Mouse (Mus musculus): Measurements from ENCODE around the gene Tead3.

Gene Tead3

DNA sequence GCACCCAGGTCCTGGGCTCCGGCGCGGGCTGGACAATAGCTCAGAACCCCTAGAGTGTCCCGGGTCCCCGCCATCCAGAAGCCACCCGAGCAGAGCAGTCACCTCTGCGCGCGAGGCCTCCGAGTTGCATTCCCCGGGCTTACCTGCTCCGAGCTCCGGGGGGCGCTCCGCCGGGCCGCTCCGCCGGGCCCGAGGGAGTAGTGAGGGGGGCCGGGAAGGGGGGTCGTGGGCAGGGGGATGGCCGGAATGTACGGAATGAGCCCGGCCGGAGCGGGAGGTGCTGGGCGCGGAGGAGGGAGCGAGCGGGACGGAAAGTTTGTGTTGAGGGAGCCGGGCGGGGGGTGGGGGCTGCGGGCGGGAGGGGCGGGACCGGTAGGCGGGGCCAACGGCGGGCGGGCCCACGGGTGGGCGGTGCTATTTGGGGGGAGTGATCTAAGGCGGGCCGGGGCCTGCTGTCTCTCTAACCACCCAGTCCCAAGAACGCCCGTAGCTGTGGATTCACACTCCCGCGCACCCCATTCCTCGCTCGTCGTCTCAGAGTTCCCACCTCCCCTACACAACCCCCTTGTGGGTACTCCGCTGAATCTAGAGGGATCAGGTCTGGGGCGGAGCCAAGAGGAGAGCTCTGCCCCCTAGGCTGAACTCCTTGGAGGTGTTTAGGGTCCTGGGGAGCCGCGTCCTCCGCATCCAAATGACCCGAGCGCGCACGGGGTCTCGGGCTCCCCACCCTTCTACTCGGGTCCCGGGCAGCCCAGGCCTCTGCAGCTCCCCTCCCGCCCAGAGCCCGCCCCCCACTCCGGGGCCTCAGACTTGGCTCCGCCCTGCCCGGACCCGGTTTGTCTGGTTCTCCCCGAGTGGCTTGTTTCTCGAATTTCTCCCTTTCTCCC lies at the start of gene Tead3:
Tead3 (minus strand) TSS at position 352 of the 887 bp plus-strand sequence.
- peak; percentile 79 for DNase-seq (ENCODE audit: low spot score)

DNA sequence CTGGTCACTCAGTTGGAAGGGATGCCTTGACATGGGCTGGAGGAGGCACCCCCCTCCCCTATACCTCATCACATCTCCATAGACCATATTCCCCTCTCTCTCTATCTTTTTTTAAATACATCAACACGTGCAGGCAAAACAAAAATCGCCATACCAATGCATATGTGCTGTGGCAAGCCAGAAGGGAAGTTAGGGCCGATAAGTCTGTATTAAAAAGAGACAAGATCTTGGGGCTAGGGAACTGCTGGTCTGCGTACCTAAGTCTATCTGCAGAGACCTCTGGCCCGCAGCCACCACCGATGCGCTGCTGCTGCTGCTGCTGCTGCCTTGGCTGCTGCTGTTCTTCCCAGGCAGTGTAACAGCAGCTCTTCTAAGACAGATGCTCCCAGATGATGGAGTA lies 44.4 kb upstream of the Tead3 start:
- DNase-seq (ENCODE audit: low spot score), result no peak

DNA sequence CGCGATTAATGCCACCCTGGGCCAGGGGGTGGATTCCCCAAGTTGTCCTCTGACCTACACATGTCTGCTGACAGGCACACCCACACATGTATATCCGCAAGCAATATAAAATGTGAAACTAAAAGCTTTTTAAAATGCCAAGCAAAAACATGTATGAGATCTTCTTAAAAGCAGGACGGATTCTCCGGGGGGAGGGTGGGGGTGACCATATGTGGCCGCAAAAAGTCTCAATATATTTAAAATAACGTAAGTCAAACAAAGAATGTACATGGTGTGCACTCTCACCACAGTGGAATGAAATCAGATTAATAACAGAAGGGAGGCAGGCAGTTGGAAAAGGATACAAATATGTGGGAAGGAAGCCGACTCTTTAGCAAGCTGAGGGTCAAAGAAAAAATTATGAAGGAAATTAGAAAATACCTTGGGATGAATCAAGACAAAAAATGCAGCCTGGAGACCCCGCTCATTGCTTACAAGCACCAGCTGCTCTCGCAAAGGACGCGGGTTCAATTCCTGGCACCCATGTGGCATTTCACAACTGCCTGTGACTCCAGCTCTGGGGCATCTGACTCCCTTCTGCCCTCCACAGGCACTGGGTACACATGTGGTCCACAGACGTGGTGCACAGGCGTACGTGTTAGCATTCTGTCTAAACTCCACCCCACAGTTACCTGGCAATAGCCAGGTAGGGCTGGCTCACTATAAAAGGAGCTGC lies 43.6 kb upstream of the Tead3 start:
- DNase-seq (ENCODE audit: low spot score), result no peak

DNA sequence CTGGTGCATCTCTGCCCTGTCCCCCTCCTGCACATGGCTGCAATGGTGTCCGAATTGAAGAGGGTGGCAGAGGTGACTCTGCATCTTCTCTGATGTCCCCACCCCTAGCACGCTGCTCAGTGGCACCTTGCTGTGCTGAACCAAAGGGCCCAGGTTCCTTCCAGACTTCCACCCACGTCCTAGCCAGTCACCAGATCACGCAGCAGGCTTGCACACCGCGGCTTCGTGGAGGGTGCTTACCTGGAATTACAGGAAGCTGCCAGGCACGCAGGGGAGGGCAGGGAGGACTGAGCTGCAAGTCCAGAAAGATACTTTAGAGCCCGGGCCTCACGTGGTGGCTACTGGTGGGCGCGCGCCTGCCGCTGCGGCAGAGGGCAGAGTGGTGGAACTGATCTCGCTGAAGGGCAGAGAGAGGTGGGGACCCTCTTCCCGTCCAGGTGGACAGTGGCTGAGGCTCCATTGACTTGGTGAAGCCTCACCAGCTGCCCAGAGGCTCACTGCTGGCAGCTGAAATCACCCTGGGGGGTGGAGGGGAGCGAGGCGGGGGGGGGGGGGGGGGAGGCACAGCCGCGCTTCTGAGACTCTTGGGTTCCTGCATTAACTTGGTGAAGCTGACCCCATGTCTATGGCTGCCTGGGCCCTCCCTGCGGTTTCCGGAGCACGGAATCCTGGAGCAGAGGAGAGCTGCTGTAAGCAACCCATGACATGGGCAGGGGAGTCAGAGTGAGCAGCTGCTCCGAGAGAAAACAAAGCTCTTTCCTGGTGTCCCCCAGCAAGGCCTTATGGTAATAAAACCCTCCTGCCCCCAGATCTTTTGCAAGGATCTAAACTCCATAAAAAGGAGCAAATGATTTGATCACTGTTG lies 41.2 kb upstream of the Tead3 start:
- no peak for DNase-seq (ENCODE audit: low spot score)

DNA sequence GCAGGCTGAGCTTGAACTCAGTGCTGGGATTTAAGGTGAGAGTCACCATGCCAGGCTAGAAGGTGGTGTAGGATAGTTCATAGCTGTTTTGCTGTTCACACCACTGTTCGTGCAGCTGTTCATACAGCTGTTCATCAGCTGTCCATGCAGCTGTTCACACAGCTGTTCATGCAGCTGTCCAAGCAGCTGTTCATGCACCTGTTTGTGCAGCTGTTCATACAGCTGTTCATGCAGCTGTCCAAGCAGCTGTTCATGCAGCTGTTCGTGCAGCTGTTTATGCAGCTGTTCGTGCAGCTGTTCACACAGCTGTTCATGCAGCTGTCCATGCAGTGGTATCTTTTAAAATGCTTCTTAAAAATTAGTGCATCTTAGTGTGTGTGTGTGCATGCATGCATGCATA lies 37.9 kb upstream of the Tead3 start:
- DNase-seq (ENCODE audit: low spot score), result no peak

DNA sequence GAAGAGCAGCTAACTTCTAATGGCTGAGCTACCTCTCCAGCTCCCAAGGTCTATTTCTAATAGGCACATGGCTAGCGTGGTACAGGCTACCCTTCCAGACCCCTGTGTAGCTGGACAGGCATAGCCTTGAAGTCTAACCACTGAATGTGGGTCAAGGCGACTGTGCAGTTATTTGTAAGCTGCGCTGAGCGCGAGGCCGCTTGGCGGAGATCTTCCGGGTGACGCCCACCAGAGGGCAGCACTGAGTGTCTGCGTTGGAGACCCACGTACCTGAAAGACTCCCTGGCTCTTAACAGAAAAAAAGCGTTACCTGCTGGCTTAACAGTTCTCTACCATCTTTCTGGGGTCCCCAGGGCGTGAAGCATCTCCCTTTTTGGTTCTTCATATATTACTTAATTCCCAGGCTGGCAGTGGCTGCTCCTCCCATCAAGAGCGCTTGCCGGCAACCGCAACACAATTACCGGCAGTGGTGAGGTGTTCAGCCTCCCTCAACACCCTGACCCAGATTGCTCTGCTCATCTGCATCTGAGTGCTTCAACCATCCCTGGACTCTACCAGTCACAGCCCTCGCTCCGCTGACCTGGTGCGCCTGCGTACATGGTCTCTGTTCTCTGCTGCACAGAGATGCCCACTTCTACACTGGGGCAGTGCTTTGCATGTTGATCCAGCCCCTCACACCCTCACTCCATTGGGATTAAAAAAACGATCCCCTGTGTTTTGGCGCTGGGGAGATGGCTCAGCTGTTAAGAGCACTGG lies 35.7 kb upstream of the Tead3 start:
- peak; percentile 89 for DNase-seq (ENCODE audit: low spot score)

DNA sequence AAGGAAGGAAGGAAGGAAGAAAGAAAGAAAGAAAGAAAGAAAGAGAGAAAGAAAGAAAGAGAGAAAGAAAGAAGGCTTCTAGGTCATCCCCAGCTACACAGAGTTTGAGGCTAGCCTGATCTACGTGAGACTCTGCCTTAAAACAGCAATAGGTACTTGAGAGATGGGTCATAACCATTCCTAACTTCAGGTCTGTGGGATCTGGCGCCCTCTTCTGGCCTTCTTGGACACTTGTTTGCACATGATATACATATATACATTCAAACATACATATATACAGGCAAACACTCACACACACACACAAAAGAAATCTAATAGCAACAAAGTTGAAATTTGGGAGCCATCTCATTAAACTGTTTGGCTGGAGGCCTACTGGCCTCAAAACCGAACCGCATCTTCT lies 33.7 kb upstream of the Tead3 start:
- peak; percentile 59 for DNase-seq (ENCODE audit: low spot score)

DNA sequence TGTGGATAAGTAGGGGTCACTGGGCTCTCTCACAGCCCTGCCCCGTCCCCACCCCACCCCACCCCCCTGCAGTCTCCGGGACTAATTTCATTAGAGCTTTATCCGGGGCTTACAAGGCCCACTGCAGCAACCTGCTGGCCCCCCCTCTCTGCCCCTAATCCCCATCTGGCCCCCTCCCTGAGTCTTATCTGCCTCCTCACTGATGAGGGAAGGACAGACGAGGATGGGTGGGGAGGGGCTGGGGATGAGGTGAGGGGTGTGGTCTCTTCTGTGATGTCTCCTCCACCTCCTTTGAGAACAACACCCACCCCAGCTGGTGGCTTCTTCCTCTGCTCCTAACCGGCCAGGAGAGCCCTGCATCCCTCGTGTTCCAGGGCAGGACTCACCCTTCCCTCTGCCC lies 29.6 kb upstream of the Tead3 start:
- peak; percentile 53 for DNase-seq (ENCODE audit: low spot score)

DNA sequence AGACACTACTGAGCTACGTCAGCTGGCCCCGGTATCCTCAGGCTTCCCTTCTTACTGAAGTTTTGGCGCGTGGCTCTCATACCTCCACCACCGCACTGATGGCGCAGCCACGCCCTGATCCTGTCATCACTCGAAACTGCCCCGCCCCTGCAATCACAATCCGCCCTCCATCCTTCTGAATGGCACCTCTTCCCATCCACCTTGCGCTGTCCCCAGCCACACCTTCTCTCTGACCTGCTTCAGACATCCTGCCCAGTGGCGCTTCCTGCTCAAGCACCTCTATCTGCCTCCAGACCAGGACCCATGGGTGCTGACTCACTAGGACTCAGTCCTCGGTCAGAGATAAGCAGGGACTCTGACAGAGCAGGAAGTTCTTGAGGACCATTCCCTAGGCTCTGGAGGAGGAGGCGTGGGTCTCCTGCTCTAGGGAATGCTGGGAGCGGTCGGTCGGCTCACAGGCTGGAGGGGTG lies 25.0 kb upstream of the Tead3 start:
- no peak for DNase-seq (ENCODE audit: low spot score)

DNA sequence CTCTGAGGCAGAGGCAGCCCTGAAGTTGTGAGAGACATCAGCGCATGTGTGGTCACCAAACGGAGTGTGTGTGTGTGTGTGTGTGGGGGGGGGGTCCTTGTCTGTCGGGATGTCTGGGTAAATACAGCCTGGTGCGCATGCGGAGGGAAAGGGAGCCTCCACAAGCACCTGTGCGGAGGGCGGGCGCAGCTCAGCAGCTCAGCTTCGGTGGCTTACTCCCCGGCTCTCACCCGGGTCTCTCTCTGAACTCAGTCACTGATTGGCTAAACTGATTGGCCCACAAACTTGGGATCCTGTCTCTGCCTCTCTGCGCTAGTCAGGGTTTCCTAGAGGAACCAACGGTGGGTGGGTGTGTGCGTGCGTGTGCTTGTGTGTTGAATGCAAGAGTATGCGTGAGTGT lies 23.9 kb upstream of the Tead3 start:
- no peak for DNase-seq (ENCODE audit: low spot score)

DNA sequence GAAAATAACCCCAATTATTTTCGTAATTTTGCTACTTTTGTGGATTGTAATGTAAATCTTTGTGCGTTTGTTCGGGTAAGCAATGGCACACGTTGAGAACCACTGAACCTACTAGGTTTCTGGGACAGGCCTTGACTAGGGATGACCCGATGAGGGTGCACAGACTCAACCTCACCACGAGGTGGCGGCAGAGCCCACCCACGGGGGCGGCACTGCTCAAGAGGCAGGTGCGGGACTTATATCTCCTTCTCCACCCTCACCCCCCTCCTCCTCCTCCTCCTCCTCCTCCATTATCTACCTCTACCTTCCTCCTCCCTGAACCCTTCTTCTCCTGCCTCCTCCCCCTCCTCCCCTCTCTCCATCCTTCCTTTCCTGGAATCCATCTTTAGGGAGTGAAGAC lies 23.2 kb upstream of the Tead3 start:
- DNase-seq (ENCODE audit: low spot score), result peak; percentile 78

DNA sequence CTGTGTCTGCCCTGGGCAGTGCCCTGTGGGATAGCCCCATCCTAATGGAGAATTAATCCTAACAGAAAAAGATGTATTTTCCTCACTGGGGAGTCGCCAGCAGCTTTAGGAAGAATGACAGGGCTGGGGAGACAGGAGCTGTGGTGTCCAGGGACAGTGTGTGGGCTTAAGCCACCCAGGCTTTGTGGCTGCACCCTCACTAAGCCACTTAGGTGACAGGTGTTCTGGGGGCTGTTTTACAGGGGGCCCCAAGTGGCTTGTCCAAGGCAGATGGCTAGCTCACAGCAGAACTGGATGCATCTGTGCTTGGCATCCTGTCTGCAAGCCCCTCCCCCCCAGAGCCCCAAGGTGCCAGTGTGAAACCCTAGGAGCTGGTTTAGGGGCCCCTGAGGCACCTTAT lies 21.3 kb upstream of the Tead3 start:
- DNase-seq (ENCODE audit: low spot score), result no peak

DNA sequence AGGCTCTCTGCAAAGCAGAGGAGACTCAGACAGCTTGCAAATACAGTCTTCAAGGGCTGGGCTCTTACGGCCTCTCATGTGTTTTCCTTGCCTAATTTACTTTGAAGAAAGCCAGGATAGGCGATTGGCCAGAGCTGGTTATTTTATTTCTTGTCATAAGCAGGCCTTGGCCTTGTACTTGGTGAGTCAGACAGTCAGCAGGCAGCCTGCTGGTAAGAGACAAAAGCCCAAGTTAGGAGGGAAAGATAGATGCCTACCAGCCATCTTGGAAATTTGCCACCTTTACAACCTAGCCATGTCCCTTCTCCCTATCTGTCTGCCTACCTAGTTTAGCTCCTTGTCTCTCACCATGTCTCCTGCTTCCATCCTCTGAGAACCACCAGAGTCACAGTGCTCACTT lies 20.7 kb upstream of the Tead3 start:
- no peak for DNase-seq (ENCODE audit: low spot score)

DNA sequence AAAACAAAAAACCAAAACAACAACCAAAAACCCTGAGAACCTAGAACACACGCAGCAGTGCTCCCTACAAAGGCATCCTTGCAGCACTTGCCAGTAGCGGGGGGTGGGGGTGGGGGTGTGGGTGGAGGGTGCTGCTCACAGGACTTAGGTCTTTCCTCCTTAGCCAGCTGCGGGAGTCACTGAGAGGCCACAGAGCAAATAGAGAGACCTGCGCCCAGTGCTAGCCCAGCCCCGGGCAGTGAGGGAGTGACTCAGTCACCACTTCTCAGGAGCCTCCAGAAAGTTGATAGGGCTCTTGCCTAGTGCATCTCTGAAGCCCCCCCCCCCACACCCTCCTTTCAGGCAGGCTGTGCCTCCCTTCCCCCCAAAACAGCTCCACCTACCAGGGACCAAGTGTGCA lies 18.4 kb upstream of the Tead3 start:
- DNase-seq (ENCODE audit: low spot score), result no peak

DNA sequence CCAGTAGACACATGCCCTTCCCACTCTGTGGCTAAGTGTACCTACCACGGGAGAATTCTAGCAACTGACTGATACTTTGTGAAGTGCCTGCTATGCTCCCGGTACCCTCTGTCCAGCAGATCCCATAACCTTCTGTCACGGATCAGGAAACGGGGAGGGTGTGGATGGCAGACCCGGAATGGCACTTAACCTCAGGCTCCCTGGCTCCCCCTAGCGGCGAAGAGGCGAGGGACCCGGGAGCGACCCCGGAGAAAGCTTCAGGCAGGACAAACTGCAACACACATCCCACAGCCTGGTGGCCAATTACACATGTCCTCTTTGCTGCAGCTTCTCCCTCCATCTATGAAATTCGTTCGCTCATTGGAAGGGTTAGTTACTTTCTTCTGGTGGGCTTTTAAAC lies 17.8 kb upstream of the Tead3 start:
- peak; percentile 86 for DNase-seq (ENCODE audit: low spot score)

DNA sequence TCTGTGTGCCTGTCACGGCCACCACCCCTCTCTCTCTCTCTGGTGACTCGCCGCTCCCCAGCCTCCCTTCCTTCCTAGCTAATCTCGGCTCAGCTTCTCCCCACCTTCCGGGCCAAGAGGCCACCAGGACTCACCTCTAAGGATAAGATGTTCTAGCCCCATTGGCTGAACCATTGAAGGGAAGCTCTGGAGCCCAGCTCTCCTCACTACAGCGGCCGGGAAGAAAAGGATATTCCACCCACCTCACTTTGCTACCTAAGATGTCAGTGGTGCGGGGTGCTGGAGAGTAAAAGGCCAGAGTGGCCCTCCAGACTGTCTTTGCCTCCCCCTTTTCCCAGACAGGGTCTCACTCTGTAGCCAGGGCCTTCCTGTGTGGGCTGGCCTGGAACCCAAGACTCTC lies 14.5 kb upstream of the Tead3 start, which contains the start of gene Tulp1:
Tulp1 (minus strand) TSS at position 101 of the 400 bp plus-strand sequence.
- no peak for DNase-seq (ENCODE audit: low spot score)

DNA sequence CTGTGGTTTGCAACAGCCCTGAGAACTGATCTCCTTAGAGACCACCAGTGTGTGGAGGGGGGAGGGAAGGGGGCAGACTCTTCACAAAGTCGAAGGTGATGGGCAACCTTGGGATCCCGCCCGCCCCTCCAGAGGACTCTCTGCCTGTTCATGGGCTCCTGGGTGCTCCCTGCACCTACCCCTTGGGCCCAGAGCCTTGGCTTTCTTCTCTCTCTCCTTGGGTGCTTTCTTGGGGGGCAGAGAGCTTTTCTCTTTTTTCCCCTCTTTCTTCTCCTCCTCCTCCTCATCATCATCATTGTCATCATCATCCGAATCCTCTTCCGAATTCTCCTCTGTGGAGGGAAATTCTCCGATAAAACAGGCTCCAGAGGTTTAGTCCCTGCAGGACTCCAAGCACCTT lies 12.9 kb upstream of the Tead3 start:
- no peak for DNase-seq (ENCODE audit: low spot score)

DNA sequence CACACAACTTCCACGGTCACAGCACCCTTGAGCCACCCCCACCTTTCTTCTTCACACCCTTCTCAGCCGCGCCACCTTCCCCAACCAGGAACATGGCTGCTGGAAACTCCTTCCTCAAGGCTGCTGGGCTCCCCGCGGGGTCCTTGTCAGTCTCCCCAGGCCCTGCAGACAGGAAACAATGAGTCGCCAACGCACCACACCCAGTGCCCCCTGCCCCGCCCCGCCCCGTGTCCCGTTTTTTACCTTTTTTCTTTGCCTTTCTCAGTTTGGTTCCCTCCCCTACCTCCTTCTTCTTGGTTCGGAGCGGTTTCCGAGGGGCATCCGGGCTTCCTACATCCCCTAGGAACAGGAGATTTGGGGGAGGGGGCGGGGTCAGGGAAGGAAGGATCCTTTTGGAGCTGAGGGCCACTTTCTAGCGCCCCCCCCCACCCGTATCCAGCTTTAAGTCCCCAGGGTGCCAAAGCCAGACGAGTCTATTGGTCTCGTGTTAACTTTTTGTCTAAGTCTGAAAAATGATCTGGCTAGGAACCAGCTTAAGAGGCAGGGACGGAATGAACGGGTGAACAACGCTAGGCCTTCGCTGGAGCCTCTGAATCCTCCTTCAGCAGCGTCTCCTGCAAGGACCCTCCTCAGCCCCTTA lies 12.2 kb upstream of the Tead3 start:
- DNase-seq (ENCODE audit: low spot score), result no peak

DNA sequence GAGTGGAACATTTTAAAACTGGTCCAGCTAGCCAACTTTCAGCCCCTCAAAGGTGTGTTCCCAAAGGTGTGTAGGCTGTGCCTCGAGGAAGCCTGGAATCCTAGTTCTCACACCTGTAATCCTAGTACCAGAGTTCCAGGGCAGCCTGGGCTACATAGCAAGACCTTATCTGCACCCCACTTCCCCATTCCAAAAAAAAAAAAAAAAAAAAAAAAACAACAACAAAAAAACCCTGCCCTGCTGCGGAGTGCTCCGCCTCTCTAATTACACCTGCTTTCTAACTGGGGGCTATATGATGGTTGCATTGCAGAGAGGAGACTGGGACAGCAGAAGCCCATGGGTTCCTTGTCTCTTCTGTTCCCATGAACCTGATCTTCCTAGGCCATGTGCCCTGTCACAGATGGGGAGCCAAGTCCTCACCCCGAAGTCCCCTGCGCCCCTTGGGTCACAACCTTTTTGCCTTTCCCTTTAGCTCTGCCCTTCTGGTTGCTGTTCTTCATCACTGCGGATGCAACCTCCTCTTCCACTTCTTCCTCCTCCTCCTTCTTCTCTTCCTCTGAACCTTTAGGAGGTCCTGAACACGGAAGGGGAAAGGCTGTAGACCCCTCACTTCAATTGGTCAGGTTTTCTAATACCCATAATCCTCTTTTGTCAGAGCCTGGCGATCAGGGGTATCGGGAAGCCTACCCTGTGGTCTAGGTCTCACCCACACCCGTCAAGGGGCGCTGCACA lies 11.5 kb upstream of the Tead3 start:
- DNase-seq (ENCODE audit: low spot score), result peak; percentile 49

DNA sequence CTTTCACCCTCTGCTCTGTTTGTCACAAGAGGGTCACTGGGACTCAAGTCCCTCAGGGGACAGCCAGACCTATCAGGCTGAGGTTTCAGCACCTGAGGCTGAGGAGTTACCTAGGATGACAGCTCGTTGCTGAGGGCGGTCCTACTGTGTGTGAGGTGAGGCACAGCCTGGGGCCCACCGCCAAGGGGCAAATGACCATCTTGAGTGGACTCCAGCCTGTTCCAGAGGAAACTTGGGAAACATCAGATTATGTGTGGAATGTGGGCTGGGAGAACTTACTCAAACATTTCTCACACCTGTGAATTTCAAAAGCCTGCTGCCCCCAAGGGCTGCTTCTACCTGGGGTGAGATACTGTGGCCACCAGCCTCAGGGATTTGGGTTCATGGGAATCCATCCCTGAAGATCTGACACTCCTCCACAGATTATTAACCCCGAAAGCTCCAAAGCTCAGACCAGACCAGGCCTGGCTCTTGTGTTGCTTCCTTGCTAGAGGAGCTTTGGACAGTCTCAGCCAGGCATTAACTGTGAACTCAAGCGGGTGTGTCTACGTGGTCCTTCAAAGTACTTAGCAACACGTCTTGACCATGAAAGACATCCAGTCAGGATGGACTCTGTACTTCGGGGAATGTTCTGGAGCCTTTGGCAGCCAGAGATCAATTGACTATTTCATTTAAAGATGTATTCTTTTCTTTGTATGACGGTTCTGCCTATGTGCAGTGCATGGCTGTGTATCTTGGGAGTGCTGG lies 10.1 kb upstream of the Tead3 start:
- no peak for DNase-seq (ENCODE audit: low spot score)
